Mouse (Mus musculus) gastrocnemius, postnatal 36 days (tissue): ENCODE data around the gene Usp48. TPM values are rescaled to one million over a fixed set of nuclear protein-coding genes. Genes with fewer than 3 reads are reported as not detected.
A peak's percentile ranks its signal among the peaks of the same experiment; 100 is the strongest.
"Not testable (repeated sequence)": the region's sequence is repeated elsewhere in the genome, so short reads cannot be mapped to it uniquely, and the experiment has no call there.

Experiments used
- DNase-seq, 2 experiments: peaks; one replicate each; pipeline ENCODE4 v3.0.0; 2022
- intact Hi-C: fragments of 180-260 bp; cut with DNase I; formaldehyde crosslinking; loops from one replicate; pipeline ENCODE4 v1.15.1; 2025
- long read RNA-seq, 2 experiments: library from polyadenylated mRNA; stranded (forward); transcript quantifications; one replicate each; pipeline ENCODE4 v2.0.0; 2021
- total RNA-seq, 2 experiments: library from RNA; stranded (reverse); gene quantifications; 2 replicates each; pipeline ENCODE4 v1.2.3; 2021

Usp48 gene
- 10 to 100 TPM; 23.3 to 25.9 TPM for total RNA-seq
- long read RNA-seq, experiment 1, partial matches to known transcripts: 3 of 5 reads
- long read RNA-seq, experiment 1, other reads (novel, unspliced or antisense): 2 of 5 reads
- long read RNA-seq, experiment 2, partial matches to known transcripts: 3 of 6 reads
- long read RNA-seq, experiment 2, other reads (novel, unspliced or antisense): 3 of 6 reads

GRCm38 (mm10) chr4:137593601-137594495 is at the start of gene Usp48:
Usp48 (plus strand) TSS chr4:137593755.
- intact Hi-C loops: no loop called here
- DNase-seq: peak; percentile 97 to 99

- DNase-seq: no peak
- intact Hi-C loops: no loop called here
These were observed 48.0 kb upstream of the Usp48 start for GRCm38 (mm10) chr4:137545568-137545967.

- intact Hi-C loops: no loop called here
- no peak for DNase-seq
These were observed 47.5 kb upstream of the Usp48 start for GRCm38 (mm10) chr4:137546003-137546525.

GRCm38 (mm10) chr4:137553466-137553865 is 40.1 kb upstream of the Usp48 start:
- no peak for DNase-seq

GRCm38 (mm10) chr4:137556673-137557210 is 36.8 kb upstream of the Usp48 start:
- no peak for DNase-seq
- intact Hi-C loops: no loop called here

More at GRCm38 (mm10) chr4:137553466-137553865, 40.1 kb upstream of the Usp48 start:
- intact Hi-C loops: no loop called here

- intact Hi-C loops: no loop called here
- no peak for DNase-seq
These were observed 23.7 kb upstream of the Usp48 start for GRCm38 (mm10) chr4:137569873-137570272.

- no peak for DNase-seq
- intact Hi-C loops: no loop called here
These were observed 19.1 kb upstream of the Usp48 start, which contains the start of gene Ldlrad2 for GRCm38 (mm10) chr4:137574469-137574868. Ldlrad2 (minus strand) TSS chr4:137574569.

GRCm38 (mm10) chr4:137577486-137577885 is 16.1 kb upstream of the Usp48 start:
- no peak for DNase-seq
- intact Hi-C loops: no loop called here

- intact Hi-C loops: no loop called here
These were observed 15.2 kb upstream of the Usp48 start for GRCm38 (mm10) chr4:137578181-137578845.

GRCm38 (mm10) chr4:137579789-137580188 is 13.8 kb upstream of the Usp48 start:
- no peak for DNase-seq
- intact Hi-C loops: no loop called here

More at GRCm38 (mm10) chr4:137578181-137578845, 15.2 kb upstream of the Usp48 start:
- DNase-seq: peak; percentile 24 to 53

- no peak for DNase-seq
- intact Hi-C loops: no loop called here
These were observed 13.3 kb upstream of the Usp48 start for GRCm38 (mm10) chr4:137580299-137580698.

- intact Hi-C loops: no loop called here
- DNase-seq: no peak
These were observed 11.7 kb upstream of the Usp48 start for GRCm38 (mm10) chr4:137581815-137582214.

- intact Hi-C loops: loop anchor here (5.0 kb wide), 1 partner anchor 152 kb away; no protein-coding TSS in a partner anchor
- not testable (repeated sequence) for DNase-seq
These were observed 4.5 kb upstream of the Usp48 start for GRCm38 (mm10) chr4:137589095-137589494.

GRCm38 (mm10) chr4:137589586-137589985 is 4.0 kb upstream of the Usp48 start:
- intact Hi-C loops: loop anchor here (5.0 kb wide), 1 partner anchor 152 kb away; no protein-coding TSS in a partner anchor
- no peak for DNase-seq

GRCm38 (mm10) chr4:137590961-137591360 is 2.6 kb upstream of the Usp48 start:
- peak in 1 of 2 experiments; percentile 19 for DNase-seq
- intact Hi-C loops: no loop called here

- no peak for DNase-seq
- intact Hi-C loops: no loop called here
These were observed 1.1 kb downstream of the Usp48 start for GRCm38 (mm10) chr4:137594496-137595270.

GRCm38 (mm10) chr4:137597098-137597630 is 3.6 kb downstream of the Usp48 start:
- intact Hi-C loops: no loop called here

GRCm38 (mm10) chr4:137598577-137598976 is 5.0 kb downstream of the Usp48 start:
- no peak for DNase-seq
- intact Hi-C loops: no loop called here

More at GRCm38 (mm10) chr4:137597098-137597630, 3.6 kb downstream of the Usp48 start:
- no peak for DNase-seq

- no peak for DNase-seq
- intact Hi-C loops: no loop called here
These were observed 10.1 kb downstream of the Usp48 start for GRCm38 (mm10) chr4:137603449-137604171.
